Mouse (Mus musculus): ENCODE measurements at regions not wholly inside any gene's neighbourhood (a gene's known extent, or its start where the extent isn't known, plus 50 kb on each side); places are given as distances from the start of the nearest gene placed in this dataset.

DNA sequence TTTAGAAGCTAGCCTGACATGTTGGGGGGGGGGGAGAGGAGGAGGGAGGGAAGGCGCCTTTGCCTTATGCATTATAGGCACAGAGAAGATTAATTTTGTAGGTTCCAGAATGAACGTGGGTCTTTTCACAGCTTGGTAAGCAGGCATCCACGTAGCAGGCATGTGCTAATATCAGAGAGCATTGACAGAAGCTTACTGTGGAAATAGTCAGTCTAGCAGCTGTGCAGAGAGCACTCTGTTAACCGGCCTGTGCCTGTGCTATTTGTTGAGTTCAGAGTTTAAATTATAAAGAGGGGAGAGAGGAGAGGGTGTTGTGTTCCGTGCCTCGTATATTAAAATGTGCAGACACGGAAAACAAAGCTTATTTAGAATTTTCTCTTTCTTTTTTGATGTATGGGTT is 133.5 kb upstream of the Ubr2 start:
- Histone ChIP-seq H3K4me1 (replicated peaks) (peaks cover 61% of the 10 kb centered on the region), H3K36me3 (0 out of 2 replicates have a peak, but pooled peaks cover 3% of the 10 kb centered on the region), H3K9ac (replicated peaks) (peak overlapping the region; percentile 51; the same call in 1 of the 2 replicates), H3K27me3 (no peaks in the 10 kb centered on the region), H3K4me3 (replicated peaks) (peak overlapping the region; percentile 51), H3K27ac (peak overlapping the region; percentile 56), H3K4me2 (replicated peaks) (peak overlapping the region; percentile 77), H3K9me3 (no peaks in the 10 kb centered on the region)
- no peak for ATAC-seq
- 62% methylated on average over 7 of the region's 7 CpGs for WGBS

DNA sequence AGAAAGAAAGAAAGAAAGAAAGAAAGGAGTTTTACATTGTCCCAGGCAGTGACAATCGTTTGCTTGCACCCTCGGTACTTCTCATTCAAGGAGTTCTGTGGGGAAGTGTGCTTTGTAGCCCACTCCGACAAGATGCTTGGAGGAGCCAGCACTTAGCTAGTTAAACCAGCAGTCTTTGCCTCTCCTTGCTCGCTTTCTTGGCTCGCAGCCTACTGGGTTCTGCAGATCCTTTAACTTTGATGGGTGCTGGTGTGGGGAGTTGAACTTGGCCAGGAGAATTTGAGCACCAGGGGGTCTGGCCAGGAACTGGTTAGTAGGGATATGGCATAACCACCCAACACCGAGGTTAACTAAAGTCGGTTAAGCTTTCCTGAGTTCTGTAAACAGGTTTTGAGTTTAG is 132.5 kb upstream of the Ubr2 start:
- peak overlapping the region; percentile 51 for H3K4me3 ChIP-seq (replicated peaks)

DNA sequence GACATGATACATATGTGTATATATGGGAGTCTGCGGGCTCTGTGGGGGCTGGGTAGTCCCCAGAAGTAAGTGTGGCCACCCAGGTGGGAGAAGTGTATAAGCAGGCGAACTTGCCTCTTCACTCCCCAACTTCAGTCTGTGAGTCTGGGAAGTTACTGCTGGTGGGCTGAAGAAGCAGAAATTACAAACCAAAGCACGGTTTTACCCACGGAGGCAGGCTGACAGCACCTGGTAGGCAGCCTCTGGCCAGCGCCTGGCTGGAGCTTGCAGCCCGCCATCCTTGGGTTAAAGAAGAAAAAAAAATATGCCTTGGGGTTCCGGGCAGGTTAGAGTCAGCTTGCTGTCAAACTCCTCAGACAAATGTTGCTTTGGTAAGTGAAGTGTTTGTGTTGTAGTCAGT is 131.9 kb upstream of the Ubr2 start:
- H3K4me3 ChIP-seq (replicated peaks), result peak overlapping the region; percentile 51
- 2% methylated on average over 7 of the region's 7 CpGs for WGBS
- peaks cover 52% of the 10 kb centered on the region for H3K4me1 ChIP-seq (replicated peaks)
- peak overlapping the region; percentile 100 for H3K27ac ChIP-seq
- peak overlapping the region; percentile 95 for H3K9ac ChIP-seq (replicated peaks)
- no peak for ATAC-seq
- H3K27me3 ChIP-seq, result no peaks in the 10 kb centered on the region
- H3K36me3 ChIP-seq, result 0 out of 2 replicates have a peak, but pooled peaks cover 3% of the 10 kb centered on the region
- no peaks in the 10 kb centered on the region for H3K9me3 ChIP-seq
- peak overlapping the region; percentile 77 for H3K4me2 ChIP-seq (replicated peaks)

More for the DNA sequence above, 132.5 kb upstream of the Ubr2 start:
- Histone ChIP-seq H3K4me2 (replicated peaks) (peak overlapping the region; percentile 77), H3K9ac (replicated peaks) (peak overlapping the region; percentile 95; the same call in 1 of the 2 replicates), H3K27ac (0 out of 2 replicates have a peak overlapping the region, but pooled peaks have one; percentile 100), H3K9me3 (no peaks in the 10 kb centered on the region), H3K36me3 (0 out of 2 replicates have a peak, but pooled peaks cover 3% of the 10 kb centered on the region), H3K4me1 (replicated peaks) (peaks cover 56% of the 10 kb centered on the region), H3K27me3 (no peaks in the 10 kb centered on the region)
- WGBS, result 19% methylated on average over 7 of the region's 7 CpGs
- ATAC-seq, result no peak

DNA sequence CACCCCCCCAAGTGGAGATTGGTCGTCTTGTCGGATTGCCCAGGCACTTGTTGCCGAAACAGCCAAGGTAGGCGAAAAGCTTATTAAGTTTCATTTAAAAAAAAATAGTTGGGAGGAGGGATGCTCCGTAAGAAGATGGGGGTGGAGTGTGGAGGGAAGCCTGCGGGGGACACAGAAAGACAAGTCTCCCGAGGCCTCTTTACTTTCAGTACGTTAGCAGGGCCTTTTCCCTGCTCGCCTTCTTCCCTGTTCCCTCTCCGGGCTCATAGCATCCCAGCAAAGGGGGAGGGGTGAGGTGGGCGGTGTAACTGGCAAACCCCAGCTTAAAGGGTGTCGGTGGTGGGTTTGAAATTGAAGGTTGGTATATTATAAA is 131.5 kb upstream of the Ubr2 start:
- Histone ChIP-seq H3K27me3 (no peaks in the 10 kb centered on the region), H3K9ac (replicated peaks) (peak overlapping the region; percentile 95), H3K4me3 (replicated peaks) (peak overlapping the region; percentile 51), H3K4me1 (replicated peaks) (peaks cover 52% of the 10 kb centered on the region), H3K4me2 (replicated peaks) (peak overlapping the region; percentile 77), H3K36me3 (0 out of 2 replicates have a peak, but pooled peaks cover 2% of the 10 kb centered on the region), H3K27ac (peak overlapping the region; percentile 100), H3K9me3 (no peaks in the 10 kb centered on the region)
- no peak for ATAC-seq
- WGBS, result 0% methylated on average over 12 of the region's 12 CpGs

DNA sequence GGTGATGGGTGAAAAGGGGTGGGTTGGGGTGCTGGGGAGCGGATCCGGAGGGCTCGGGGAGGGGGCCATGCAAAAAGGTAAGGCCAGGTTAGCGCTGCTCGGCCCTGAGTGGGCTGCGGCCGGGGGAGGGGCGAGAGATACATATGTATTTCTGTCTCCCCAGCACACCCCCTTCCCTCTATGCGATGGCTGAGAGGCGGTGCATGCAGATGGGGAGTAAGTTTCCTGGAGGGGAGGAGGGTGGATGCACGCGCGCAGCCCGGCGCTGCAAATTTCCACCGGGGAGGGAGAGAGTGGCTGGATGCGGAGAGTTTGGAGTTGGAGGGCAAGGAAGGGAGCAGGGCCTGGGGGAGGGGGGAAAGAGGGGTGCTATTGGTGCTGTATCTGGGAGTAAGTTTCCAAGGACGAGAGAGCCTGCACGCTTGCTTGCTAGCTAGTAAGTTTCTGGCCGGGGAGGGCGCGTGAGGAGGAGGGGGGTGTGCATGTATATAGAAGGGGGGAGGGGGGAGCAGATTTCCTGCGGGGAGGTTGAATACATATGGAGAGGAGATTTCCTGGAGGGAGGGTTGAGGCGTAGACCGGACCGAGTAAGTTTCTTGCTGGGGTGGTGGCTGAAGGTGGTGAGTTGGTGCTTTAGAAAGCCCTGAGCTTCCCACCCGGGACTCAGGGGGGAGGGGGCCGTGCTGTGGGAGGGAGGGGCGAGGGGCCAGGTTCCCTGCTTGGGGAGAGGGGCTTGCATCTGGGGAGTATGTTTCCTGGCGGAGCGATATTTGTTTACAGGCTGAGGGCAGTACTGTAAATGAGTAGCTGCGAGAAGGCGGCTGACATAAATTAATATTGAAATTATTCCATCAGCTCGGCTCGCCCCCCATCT is 130.8 kb upstream of the Ubr2 start:
- Histone ChIP-seq H3K4me2 (replicated peaks) (peak overlapping the region; percentile 77), H3K36me3 (no peaks in the 10 kb centered on the region), H3K27me3 (no peaks in the 10 kb centered on the region), H3K4me3 (replicated peaks) (peak overlapping the region; percentile 51), H3K4me1 (replicated peaks) (peaks cover 52% of the 10 kb centered on the region), H3K27ac (peak overlapping the region; percentile 100), H3K9me3 (no peaks in the 10 kb centered on the region), H3K9ac (replicated peaks) (peak overlapping the region; percentile 95)
- 1% methylated on average over 35 of the region's 35 CpGs for WGBS
- peak; percentile 75 for ATAC-seq

DNA sequence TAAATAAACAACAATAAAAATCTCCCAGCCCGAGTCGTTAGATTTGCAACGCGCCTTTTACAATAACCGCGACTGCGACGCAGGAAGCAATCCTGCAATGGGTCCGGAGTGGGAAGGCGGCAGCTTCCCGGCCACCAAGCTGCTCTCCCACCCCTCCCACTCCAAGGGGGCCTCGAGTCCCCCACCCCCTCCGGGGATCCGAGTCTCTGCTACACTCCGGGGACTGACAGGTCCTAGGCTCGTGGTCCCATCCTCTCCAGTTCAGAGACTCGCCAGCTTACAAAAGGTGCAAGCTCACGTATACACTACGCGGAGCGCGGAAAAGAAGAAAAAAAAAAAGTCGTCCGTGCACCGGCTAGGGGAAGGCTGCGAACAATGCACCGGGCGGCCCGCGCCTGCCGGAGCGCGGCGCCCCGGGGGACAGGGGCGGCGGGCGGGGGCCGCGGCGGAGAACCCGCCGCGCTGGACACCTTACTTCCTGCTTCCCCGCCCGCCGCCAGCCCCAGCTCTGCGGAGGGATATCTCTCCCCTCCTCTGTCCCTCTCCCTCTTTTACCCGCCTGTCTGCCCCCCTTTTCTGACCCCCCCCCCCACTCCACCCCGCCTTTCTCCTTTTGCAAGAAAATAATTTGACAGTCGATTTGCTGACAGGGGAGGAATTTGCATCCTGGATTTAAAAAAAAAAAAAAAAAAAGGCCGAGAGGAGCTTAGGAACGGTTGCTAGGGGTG is 130.0 kb upstream of the Ubr2 start:
- peak overlapping the region; percentile 51 for H3K4me3 ChIP-seq (replicated peaks)
- ATAC-seq, result peak; percentile 69
- no peaks in the 10 kb centered on the region for H3K27me3 ChIP-seq
- peaks cover 49% of the 10 kb centered on the region for H3K4me1 ChIP-seq (replicated peaks)
- WGBS, result under 1% methylated on average over 50 of the region's 53 CpGs
- H3K9ac ChIP-seq (replicated peaks), result peak overlapping the region; percentile 95
- peak overlapping the region; percentile 77 for H3K4me2 ChIP-seq (replicated peaks)
- no peaks in the 10 kb centered on the region for H3K9me3 ChIP-seq
- H3K36me3 ChIP-seq, result no peaks in the 10 kb centered on the region
- peak overlapping the region; percentile 100 for H3K27ac ChIP-seq

DNA sequence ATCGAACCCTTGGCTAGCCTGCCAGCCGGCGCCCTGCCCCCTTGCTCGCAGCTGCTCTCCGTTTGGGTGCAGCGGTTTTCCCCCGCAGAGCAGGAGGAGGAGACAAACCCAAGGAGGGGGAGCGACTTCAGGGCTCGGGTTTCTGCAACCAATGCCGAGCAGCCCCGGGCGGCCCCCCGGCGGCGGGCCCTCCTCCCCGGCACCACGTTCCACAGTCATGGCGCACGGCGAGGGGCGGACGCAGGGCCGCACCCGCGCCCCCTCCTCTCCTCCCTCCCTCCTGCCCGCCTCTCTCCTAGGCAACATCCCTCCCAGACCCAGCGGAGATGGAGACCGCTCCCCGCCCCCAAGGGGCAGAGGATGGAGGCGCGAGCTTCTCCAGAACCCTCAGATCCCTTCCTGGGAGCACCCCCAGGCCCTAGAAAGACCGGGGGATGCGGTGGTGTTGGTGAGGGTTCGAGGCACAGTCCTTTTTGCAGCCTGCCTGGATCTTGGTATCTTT is 129.4 kb upstream of the Ubr2 start:
- Histone ChIP-seq H3K9me3 (no peaks in the 10 kb centered on the region), H3K9ac (replicated peaks) (peak overlapping the region; percentile 95), H3K27ac (peak overlapping the region; percentile 100), H3K4me2 (replicated peaks) (peak overlapping the region; percentile 77), H3K4me1 (replicated peaks) (peaks cover 43% of the 10 kb centered on the region), H3K4me3 (replicated peaks) (peak overlapping the region; percentile 51), H3K36me3 (no peaks in the 10 kb centered on the region), H3K27me3 (no peaks in the 10 kb centered on the region)
- WGBS, result 0% methylated on average over 30 of the region's 34 CpGs
- ATAC-seq, result peak; percentile 93

DNA sequence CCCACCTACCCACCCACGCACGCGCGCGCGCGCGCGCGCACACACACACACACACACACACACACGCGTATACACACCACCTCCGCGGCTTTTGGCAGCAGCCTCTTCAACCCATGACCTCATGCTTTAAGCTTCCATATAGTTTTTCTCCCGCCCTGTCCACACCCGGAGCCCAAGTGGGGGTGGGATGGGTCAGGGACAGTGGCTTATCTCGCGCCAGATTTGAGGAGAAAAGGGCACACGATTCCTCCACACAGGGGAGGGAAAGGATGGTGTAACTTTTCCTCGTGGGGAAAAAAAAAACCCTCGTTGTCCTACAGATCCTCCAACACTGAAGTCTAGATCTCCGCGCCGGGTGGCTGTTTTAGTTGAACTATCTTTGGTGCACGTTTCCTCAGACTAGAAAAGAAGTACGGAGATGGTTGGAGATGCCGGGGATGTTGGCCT is 128.8 kb upstream of the Ubr2 start:
- H3K27me3 ChIP-seq, result no peaks in the 10 kb centered on the region
- ATAC-seq, result no peak
- H3K9me3 ChIP-seq, result no peaks in the 10 kb centered on the region
- peak overlapping the region; percentile 51 for H3K4me3 ChIP-seq (replicated peaks)
- H3K4me1 ChIP-seq (replicated peaks), result peaks cover 37% of the 10 kb centered on the region
- under 1% methylated on average over 27 of the region's 27 CpGs for WGBS
- no peaks in the 10 kb centered on the region for H3K36me3 ChIP-seq
- H3K27ac ChIP-seq, result peak overlapping the region; percentile 100
- peak overlapping the region; percentile 77 for H3K4me2 ChIP-seq (replicated peaks)
- peak overlapping the region; percentile 95 for H3K9ac ChIP-seq (replicated peaks)

DNA sequence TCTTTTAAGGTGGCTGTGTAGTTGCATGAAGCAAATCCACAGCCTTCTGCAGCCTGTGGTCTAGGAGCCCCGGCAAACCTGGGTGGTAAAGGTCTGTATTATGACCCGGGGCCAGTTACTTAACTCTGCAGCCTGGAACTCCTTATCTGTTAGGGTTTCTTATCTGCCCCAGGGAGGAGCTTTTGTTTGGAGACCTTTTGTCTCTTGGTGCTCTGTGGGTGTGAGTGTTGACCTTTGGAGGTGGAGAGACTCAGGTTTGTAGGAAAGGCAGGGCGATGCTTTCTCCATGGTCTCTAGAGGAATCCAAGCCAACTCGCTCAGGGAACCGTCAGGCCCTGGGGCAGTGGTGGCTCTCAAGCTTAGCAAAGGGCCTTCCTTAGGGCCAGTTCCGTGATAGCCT is 127.8 kb upstream of the Ubr2 start:
- 34% methylated on average over 6 of the region's 6 CpGs for WGBS
- ATAC-seq, result no peak
- H3K9ac ChIP-seq (replicated peaks), result no peak overlapping the region
- H3K4me3 ChIP-seq (replicated peaks), result no peak overlapping the region
- H3K36me3 ChIP-seq, result no peaks in the 10 kb centered on the region
- H3K27me3 ChIP-seq, result no peaks in the 10 kb centered on the region
- H3K27ac ChIP-seq, result no peak overlapping the region
- no peaks in the 10 kb centered on the region for H3K9me3 ChIP-seq
- no peak overlapping the region for H3K4me2 ChIP-seq (replicated peaks)
- H3K4me1 ChIP-seq (replicated peaks), result peaks cover 27% of the 10 kb centered on the region

DNA sequence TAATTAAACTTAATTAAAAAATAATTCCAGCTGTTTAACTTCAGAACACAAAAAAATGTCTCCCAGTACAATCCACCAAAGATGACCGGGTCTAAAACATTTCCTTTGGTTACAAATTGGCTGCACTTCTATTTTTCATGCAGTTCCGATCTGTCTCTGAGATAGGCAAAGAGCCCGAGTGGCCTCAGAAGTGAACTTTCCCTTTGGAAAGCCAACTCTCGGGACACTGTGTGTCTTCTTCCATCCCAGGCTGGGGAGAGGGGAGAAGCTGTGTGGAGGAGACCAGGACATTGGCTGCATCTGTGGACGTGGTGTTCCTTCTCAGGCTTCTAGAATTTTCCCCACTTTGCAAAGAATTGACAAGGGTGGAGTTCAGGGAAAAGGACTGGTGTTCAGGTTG is 125.0 kb upstream of the Ubr2 start:
- 87% methylated on average over 5 of the region's 5 CpGs for WGBS

DNA sequence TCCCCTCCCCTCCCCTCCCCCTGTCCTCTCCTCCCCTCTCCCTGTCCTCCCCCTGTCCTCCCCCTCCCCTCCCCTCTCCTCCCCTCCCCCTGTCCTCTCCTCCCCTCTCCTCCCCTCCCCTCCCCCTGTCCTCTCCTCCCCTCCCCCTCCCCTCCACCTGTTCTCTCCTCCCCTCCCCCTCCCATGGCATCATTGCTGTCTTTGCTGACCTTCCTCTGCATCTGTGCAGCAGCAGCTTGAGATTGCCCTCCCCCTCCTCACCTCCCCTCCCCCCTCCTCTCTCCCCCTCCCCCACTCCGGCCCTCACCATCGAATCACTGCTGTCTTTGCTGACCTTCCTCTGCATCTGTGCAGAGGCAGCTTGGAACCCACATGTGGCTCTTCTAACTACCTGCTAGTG is 123.4 kb upstream of the Ubr2 start:
- H3K27ac ChIP-seq, result no peak overlapping the region
- no peaks in the 10 kb centered on the region for H3K27me3 ChIP-seq
- H3K9me3 ChIP-seq, result no peaks in the 10 kb centered on the region
- H3K4me3 ChIP-seq (replicated peaks), result no peak overlapping the region
- H3K4me1 ChIP-seq (replicated peaks), result peaks cover 4% of the 10 kb centered on the region
- WGBS, result 38% methylated on average over 2 of the region's 2 CpGs
- ATAC-seq, result no peak
- no peak overlapping the region for H3K9ac ChIP-seq (replicated peaks)
- no peak overlapping the region for H3K4me2 ChIP-seq (replicated peaks)
- H3K36me3 ChIP-seq, result no peaks in the 10 kb centered on the region

More for the DNA sequence above, 125.0 kb upstream of the Ubr2 start:
- H3K36me3 ChIP-seq, result no peaks in the 10 kb centered on the region
- no peaks in the 10 kb centered on the region for H3K9me3 ChIP-seq
- no peak overlapping the region for H3K4me2 ChIP-seq (replicated peaks)
- no peak overlapping the region for H3K27ac ChIP-seq
- H3K9ac ChIP-seq (replicated peaks), result no peak overlapping the region
- no peak overlapping the region for H3K4me3 ChIP-seq (replicated peaks)
- H3K27me3 ChIP-seq, result no peaks in the 10 kb centered on the region
- ATAC-seq, result no peak
- H3K4me1 ChIP-seq (replicated peaks), result peaks cover 11% of the 10 kb centered on the region

DNA sequence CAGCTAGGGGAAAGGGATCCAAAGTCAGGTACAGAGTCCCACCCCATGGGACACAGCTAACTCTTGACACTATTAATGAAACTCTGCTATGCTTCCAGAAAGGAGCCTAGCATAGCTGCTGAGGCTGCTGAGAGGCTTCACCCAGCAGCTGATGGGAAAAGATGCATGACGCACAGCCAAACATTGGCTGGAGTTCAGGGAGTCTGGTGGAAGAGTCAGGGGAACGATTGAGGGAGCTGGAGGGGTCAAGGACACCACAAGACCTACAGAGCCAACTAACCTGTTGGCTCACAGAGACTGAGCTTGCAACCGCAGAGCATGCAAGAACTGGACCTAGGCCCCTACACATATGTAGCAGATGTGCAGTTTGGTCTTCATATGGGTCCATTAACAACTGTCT is 117.2 kb upstream of the Ubr2 start:
- H3K4me3 ChIP-seq (replicated peaks), result no peak overlapping the region
- no peak overlapping the region for H3K27ac ChIP-seq
- H3K4me1 ChIP-seq (replicated peaks), result no peaks in the 10 kb centered on the region
- no peak for ATAC-seq
- H3K27me3 ChIP-seq, result no peaks in the 10 kb centered on the region
- H3K4me2 ChIP-seq (replicated peaks), result no peak overlapping the region
- H3K9me3 ChIP-seq, result no peaks in the 10 kb centered on the region
- H3K36me3 ChIP-seq, result no peaks in the 10 kb centered on the region
- 87% methylated on average over 3 of the region's 3 CpGs for WGBS
- no peak overlapping the region for H3K9ac ChIP-seq (replicated peaks)

Data from midbrain, embryonic 13.5 days (tissue).